Comparison of ENCODE assay signal across 8 mouse cellular contexts in genomic region chr2:160700271-160700670, GRCm38 (mm10). TPM values are rescaled to one million over a fixed set of nuclear protein-coding genes. Genes with fewer than 3 reads are reported as not detected.
DNase-seq lines count a peak whose midpoint lies in the region; ATAC-seq and TF ChIP-seq lines count a peak whose summit lies in the region.

No protein-coding gene starts in this region.

- H3K9me3 ChIP-seq in MEL (replicated peaks; ENCODE audit: insufficient read depth, low read length), result no peaks in the 10 kb centered on the region
- no peaks in the 10 kb centered on the region for H3K9me3 ChIP-seq in lung, embryonic 14.5 days (ENCODE audit: low read depth, low read length)
- H3K9me3 ChIP-seq in hindbrain, embryonic 14.5 days (ENCODE audit: control insufficient read depth, low read length), result no peaks in the 10 kb centered on the region
- no peaks in the 10 kb centered on the region for H3K9me3 ChIP-seq in hindbrain, embryonic 13.5 days

- TF ChIP-seq RAD21 in MEL (IDR thresholded peaks at IDR 0.05; ENCODE audit: low read depth, low read length), result no peak

- ATAC-seq in lung, embryonic 14.5 days (ENCODE audit: insufficient read depth), result peak; percentile 66
- ATAC-seq in hindbrain, embryonic 14.5 days (ENCODE audit: low FRiP score), result no peak
- ATAC-seq in hindbrain, embryonic 13.5 days (ENCODE audit: low FRiP score), result no peak

- TF ChIP-seq POLR2A in MEL (IDR thresholded peaks at IDR 0.05; ENCODE audit: control insufficient read depth in 1 of 2, insufficient read depth in 1 of 2, low read depth in 1 of 2, low read length in 2 of 2, poor library complexity in 1 of 2), result no peak

- intact Hi-C loops in heart, postnatal 25 days (cut with DNase I), result loop anchor here (5.0 kb wide), 1 partner anchor 98 kb away; no protein-coding TSS in a partner anchor

- no peaks in the 10 kb centered on the region for H3K27me3 ChIP-seq in MEL (ENCODE audit: control insufficient read depth in 1 of 2, insufficient read depth in 2 of 2, low read length in 2 of 2)
- H3K27me3 ChIP-seq in lung, embryonic 14.5 days (ENCODE audit: insufficient read depth, low read length), result no peaks in the 10 kb centered on the region
- no peaks in the 10 kb centered on the region for H3K27me3 ChIP-seq in hindbrain, embryonic 14.5 days (ENCODE audit: control insufficient read depth, insufficient read depth, low read length)
- H3K27me3 ChIP-seq in hindbrain, embryonic 13.5 days, result no peaks in the 10 kb centered on the region

- peaks cover 31 to 46% of the 10 kb centered on the region in 2 experiments for H3K36me3 ChIP-seq in MEL (ENCODE audit: control insufficient read depth in 1 of 2, insufficient read depth in 2 of 2, low read length in 2 of 2)
- peaks cover 76% of the 10 kb centered on the region for H3K36me3 ChIP-seq in lung, embryonic 14.5 days (ENCODE audit: insufficient read depth)
- peaks cover 81% of the 10 kb centered on the region for H3K36me3 ChIP-seq in hindbrain, embryonic 14.5 days (replicated peaks; ENCODE audit: control insufficient read depth, insufficient read depth)
- peaks cover 61% of the 10 kb centered on the region for H3K36me3 ChIP-seq in hindbrain, embryonic 13.5 days

- H3K9ac ChIP-seq in MEL (ENCODE audit: control insufficient read depth, low read depth, low read length, poor library complexity, severe bottlenecking), result no peak overlapping the region
- no peak overlapping the region for H3K9ac ChIP-seq in lung, embryonic 14.5 days
- H3K9ac ChIP-seq in hindbrain, embryonic 14.5 days, result no peak overlapping the region
- H3K9ac ChIP-seq in hindbrain, embryonic 13.5 days, result no peak overlapping the region

- no peak for TF ChIP-seq EP300 in MEL (IDR thresholded peaks at IDR 0.05; ENCODE audit: low read depth in 1 of 2, low read length in 2 of 2)

- DNase-seq in MEL (ENCODE audit: low read depth, low spot score), result no peak
- peak; percentile 74 for DNase-seq in adrenal gland, postnatal 14 days
- peak; percentile 64 for DNase-seq in heart, postnatal 25 days (ENCODE audit: low spot score)
- DNase-seq in lung, embryonic 14.5 days, result peak; percentile 50
- no peak for DNase-seq in hindbrain, embryonic 14.5 days (ENCODE audit: low spot score)
- no peak for DNase-seq in left cerebral cortex, adult 8-10 months (ENCODE audit: low spot score in 2 of 2)
- no peak for DNase-seq in right cerebral cortex, postnatal 25 days

- no peak overlapping the region; the same call in 1 of the 2 replicates for H3K27ac ChIP-seq in MEL (ENCODE audit: control insufficient read depth, low read depth, low read length)
- H3K27ac ChIP-seq in lung, embryonic 14.5 days (ENCODE audit: low read depth), result peak overlapping the region; percentile 12; the same call in 1 of the 2 replicates
- no peak overlapping the region for H3K27ac ChIP-seq in hindbrain, embryonic 14.5 days
- no peak overlapping the region for H3K27ac ChIP-seq in hindbrain, embryonic 13.5 days

- H3K4me2 ChIP-seq in lung, embryonic 14.5 days, result no peak overlapping the region
- H3K4me2 ChIP-seq in hindbrain, embryonic 14.5 days (replicated peaks), result no peak overlapping the region
- no peak overlapping the region for H3K4me2 ChIP-seq in hindbrain, embryonic 13.5 days

- no peak for TF ChIP-seq CTCF in MEL (IDR thresholded peaks at IDR 0.05 in 2 of 3, conservative IDR thresholded peaks at IDR 0.05 in 1 of 3; ENCODE audit: control insufficient read depth in 1 of 3, insufficient read depth in 1 of 3, low read depth in 2 of 3, low read length in 3 of 3, poor library complexity in 1 of 3, severe bottlenecking in 1 of 3)
- TF ChIP-seq CTCF in lung, embryonic 14.5 days (IDR thresholded peaks at IDR 0.05; ENCODE audit: low read depth), result no peak

- no peaks in the 10 kb centered on the region for H3K79me2 ChIP-seq in MEL (ENCODE audit: control insufficient read depth, insufficient read depth, low read length, poor library complexity)

- H3K4me1 ChIP-seq in MEL (ENCODE audit: control insufficient read depth in 1 of 2, insufficient read depth in 2 of 2, low read length in 2 of 2), result peaks cover 5 to 25% of the 10 kb centered on the region in 2 experiments
- H3K4me1 ChIP-seq in lung, embryonic 14.5 days (ENCODE audit: insufficient read depth), result no peaks in the 10 kb centered on the region
- H3K4me1 ChIP-seq in hindbrain, embryonic 14.5 days (replicated peaks; ENCODE audit: control insufficient read depth, insufficient read depth, low read length), result no peaks in the 10 kb centered on the region
- H3K4me1 ChIP-seq in hindbrain, embryonic 13.5 days (replicated peaks), result no peaks in the 10 kb centered on the region

- WGBS in lung, embryonic 14.5 days, result 50% methylated on average over 5 of the region's 5 CpGs
- 76% methylated on average over 5 of the region's 5 CpGs for WGBS in hindbrain, embryonic 14.5 days
- WGBS in hindbrain, embryonic 13.5 days, result 83% methylated on average over 5 of the region's 5 CpGs

- H3K4me3 ChIP-seq in MEL (ENCODE audit: control insufficient read depth in 1 of 2, insufficient read depth in 1 of 2, low read depth in 2 of 2, low read length in 2 of 2), result no peak overlapping the region
- no peak overlapping the region for H3K4me3 ChIP-seq in lung, embryonic 14.5 days (ENCODE audit: low read depth, low read length)
- H3K4me3 ChIP-seq in hindbrain, embryonic 14.5 days (replicated peaks; ENCODE audit: low read length), result no peak overlapping the region
- H3K4me3 ChIP-seq in hindbrain, embryonic 13.5 days, result no peak overlapping the region

TF ChIP-seq in MEL, 35 proteins besides CTCF, POLR2A, EP300 and RAD21:
- TF ChIP-seq ZNF384 (IDR thresholded peaks at IDR 0.05; ENCODE audit: low read depth, low read length) (peak; percentile 25; the same call in 1 of the 2 replicates), CHD2 (IDR thresholded peaks at IDR 0.05; ENCODE audit: low read length) (no peak)

RNA-seq across cellular contexts. Expression of gene Plcg1, which starts 30.8 kb away (rescaled TPM):
- 15.2 and 15.4 TPM in 2 replicates for total RNA-seq in MEL (2012; rRNA removed)
- polyA plus RNA-seq in MEL (2012; ENCODE audit: insufficient read depth in 1 of 2, insufficient read length in 2 of 2, low read depth in 1 of 2, low replicate concordance in 2 of 2, missing spikeins in 1 of 2), result 10 to 100 TPM in 1 of 2 experiments, not detected in 1; 27.5 TPM
- total RNA-seq in adrenal gland, postnatal 14 days (2021), result 69.7 and 93.2 TPM in 2 replicates
- total RNA-seq in heart, postnatal 25 days (2021), result 10 to 100 TPM; 59.7 to 63.1 TPM
- 61.3 and 68.8 TPM in 2 replicates for polyA plus RNA-seq in lung, embryonic 14.5 days (2014; fragmentation: Nextera tagmentation; extraction: Ambion mirVana)
- 56.3 and 62.8 TPM in 2 replicates for polyA plus RNA-seq in hindbrain, embryonic 14.5 days (2014; fragmentation: Nextera tagmentation; extraction: Ambion mirVana)
- 67.9 and 68.8 TPM in 2 replicates for polyA plus RNA-seq in hindbrain, embryonic 13.5 days (2015; fragmentation: Nextera tagmentation; extraction: Ambion mirVana)
- total RNA-seq in left cerebral cortex, adult 8-10 months (2022), result 100 to 1,000 TPM; 103 to 121 (median 114) TPM

RNA-seq across cellular contexts. Expression of gene Top1, which starts 54.6 kb away (rescaled TPM):
- total RNA-seq in MEL (2012; rRNA removed), result 33.5 and 36.5 TPM in 2 replicates
- polyA plus RNA-seq in MEL (2012; ENCODE audit: insufficient read depth in 1 of 2, insufficient read length in 2 of 2, low read depth in 1 of 2, low replicate concordance in 2 of 2, missing spikeins in 1 of 2), result 100 to 1,000 TPM in 1 of 2 experiments, 10 to 100 TPM in 1; 73.3 to 123 TPM
- 86.3 and 97.6 TPM in 2 replicates for total RNA-seq in adrenal gland, postnatal 14 days (2021)
- total RNA-seq in heart, postnatal 25 days (2021), result 10 to 100 TPM; 48.8 to 50.8 TPM
- 77.6 and 83.0 TPM in 2 replicates for polyA plus RNA-seq in lung, embryonic 14.5 days (2014; fragmentation: Nextera tagmentation; extraction: Ambion mirVana)
- polyA plus RNA-seq in hindbrain, embryonic 14.5 days (2014; fragmentation: Nextera tagmentation; extraction: Ambion mirVana), result 58.9 and 67.6 TPM in 2 replicates
- 98.4 and 98.6 TPM in 2 replicates for polyA plus RNA-seq in hindbrain, embryonic 13.5 days (2015; fragmentation: Nextera tagmentation; extraction: Ambion mirVana)
- 10 to 100 TPM; 65.3 to 71.3 (median 70.4) TPM for total RNA-seq in left cerebral cortex, adult 8-10 months (2022)

Comparison
In these comparisons a context has a peak if more than half of its experiments do, and no peak if none do; other contexts are left out.
1. DNase-seq: peak in adrenal gland, postnatal 14 days (single experiment), heart, postnatal 25 days (single experiment) and lung, embryonic 14.5 days (single experiment); none in MEL (single experiment), hindbrain, embryonic 14.5 days (single experiment), left cerebral cortex, adult 8-10 months (0 of 2) and right cerebral cortex, postnatal 25 days (single experiment).